ENCODE assay signal across 10 mouse cellular contexts in the genomic region with DNA sequence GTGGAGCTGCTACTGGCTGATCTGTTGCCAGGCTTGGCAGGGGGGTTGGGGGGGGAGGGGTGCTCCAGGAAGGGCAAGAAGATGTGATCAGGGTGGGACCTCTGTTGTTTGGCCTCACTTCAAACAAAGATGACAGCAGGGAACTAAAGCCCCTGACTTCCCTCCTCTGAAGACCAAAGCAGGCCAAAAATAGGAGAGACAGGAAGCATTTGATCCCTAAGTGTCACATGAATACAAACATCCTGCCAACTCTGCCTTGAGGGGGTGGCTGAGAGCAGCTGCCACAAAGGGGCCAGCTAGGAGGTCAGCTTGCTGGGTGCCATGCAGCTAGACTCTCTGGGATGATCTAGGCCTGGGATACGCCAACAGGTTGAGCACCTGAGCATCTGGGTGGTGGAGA. TPM values are rescaled to one million over a fixed set of nuclear protein-coding genes. Genes with fewer than 3 reads are reported as not detected.
DNase-seq lines count a peak whose midpoint lies in the region; ATAC-seq and TF ChIP-seq lines count a peak whose summit lies in the region.
"Had no signal": no experiment of that assay in that cellular context is flagged by ENCODE, and none has a peak within 500 bp of the region (broad histone marks: within the 10 kb centered on the region; RNA-seq: fewer than 3 reads in every experiment).

No protein-coding gene starts in this region.

- WGBS in spleen, adult 2 months = 74% methylated on average over 1 of the region's 1 CpGs
- 100% methylated on average over 1 of the region's 1 CpGs for WGBS in heart, embryonic 14.5 days
- 56% methylated on average over 1 of the region's 1 CpGs for WGBS in liver, embryonic 11.5 days
- 71% methylated on average over 1 of the region's 1 CpGs for WGBS in forebrain, embryonic 11.5 days

- H3K27ac ChIP-seq in spleen, adult 2 months (ENCODE audit: insufficient read depth, low read length) = peak overlapping the region; percentile 1; the same call in 1 of the 2 replicates
- H3K27ac ChIP-seq in heart, embryonic 14.5 days (replicated peaks in 1 of 2; ENCODE audit: control insufficient read depth in 1 of 2, insufficient read depth in 1 of 2, low read depth in 2 of 2, low read length in 2 of 2) = 0 out of 4 replicates have a peak overlapping the region, but pooled peaks of 1 of the 2 experiments have one; percentile 7
- peak overlapping the region; percentile 59 for H3K27ac ChIP-seq in liver, embryonic 11.5 days (ENCODE audit: low read depth, low read length)
- H3K27ac ChIP-seq in forebrain, embryonic 11.5 days (ENCODE audit: low read depth, low read length) = no peak overlapping the region
- H3K27ac ChIP-seq: midbrain, embryonic 10.5 days; stomach, embryonic 15.5 days had no signal

- no peak for TF ChIP-seq CTCF in spleen, adult 2 months (IDR thresholded peaks at IDR 0.05; ENCODE audit: extremely low read depth, insufficient read depth, insufficient read length, insufficient replicate concordance)

- TF ChIP-seq POLR2A in spleen, adult 2 months (IDR thresholded peaks at IDR 0.05; ENCODE audit: low read depth, low read length) = no peak

- H3K4me2 ChIP-seq in heart, embryonic 14.5 days (ENCODE audit: low read length) = no peak overlapping the region
- H3K4me2 ChIP-seq in liver, embryonic 11.5 days = no peak overlapping the region
- H3K4me2 ChIP-seq in forebrain, embryonic 11.5 days (ENCODE audit: low read depth, low read length, severe bottlenecking) = no peak overlapping the region
- H3K4me2 ChIP-seq: stomach, embryonic 15.5 days had no signal

- DNase-seq in spleen, adult 2 months (ENCODE audit: low read depth in 1 of 2, low spot score in 2 of 2) = no peak
- no peak for DNase-seq in spleen, postnatal 10 days (ENCODE audit: low spot score in 2 of 2)
- no peak for DNase-seq in liver, embryonic 11.5 days (ENCODE audit: low spot score)
- peak; percentile 31 for DNase-seq in skeletal muscle tissue, adult 2 months (ENCODE audit: low read depth, low spot score)
- no peak for DNase-seq in MN1 (ENCODE audit: low spot score)
- no peak for DNase-seq in forebrain, embryonic 11.5 days (ENCODE audit: low spot score)
- DNase-seq: cerebellum, adult 9-10 months had no signal

- no peaks in the 10 kb centered on the region for H3K27me3 ChIP-seq in spleen, adult 2 months (ENCODE audit: control insufficient read depth, insufficient read depth, low read length)
- peaks cover 18% of the 10 kb centered on the region for H3K27me3 ChIP-seq in heart, embryonic 14.5 days (ENCODE audit: control insufficient read depth, insufficient read depth, low read length)
- no peaks in the 10 kb centered on the region for H3K27me3 ChIP-seq in liver, embryonic 11.5 days (replicated peaks; ENCODE audit: control insufficient read depth, insufficient read depth, low read length)
- H3K27me3 ChIP-seq in forebrain, embryonic 11.5 days (ENCODE audit: control insufficient read depth, insufficient read depth, low read length) = no peaks in the 10 kb centered on the region
- H3K27me3 ChIP-seq: stomach, embryonic 15.5 days had no signal

- peak; percentile 11; the same call in 1 of the 2 replicates for ATAC-seq in heart, embryonic 14.5 days (ENCODE audit: insufficient number of reproducible peaks, insufficient read depth, low FRiP score, low read depth)
- ATAC-seq in liver, embryonic 11.5 days (replicated peaks; ENCODE audit: low FRiP score) = 0 out of 2 replicates have a peak, but pooled peaks have one; percentile 15
- ATAC-seq in forebrain, embryonic 11.5 days (replicated peaks; ENCODE audit: low FRiP score) = no peak

- H3K36me3 ChIP-seq in spleen, adult 2 months (ENCODE audit: control insufficient read depth, insufficient read depth, low read length) = no peaks in the 10 kb centered on the region
- no peaks in the 10 kb centered on the region for H3K36me3 ChIP-seq in heart, embryonic 14.5 days (ENCODE audit: control insufficient read depth, insufficient read depth, low read length)
- no peaks in the 10 kb centered on the region for H3K36me3 ChIP-seq in liver, embryonic 11.5 days (ENCODE audit: control insufficient read depth, insufficient read depth, low read length)
- H3K36me3 ChIP-seq in forebrain, embryonic 11.5 days (ENCODE audit: control insufficient read depth, insufficient read depth, low read length) = no peaks in the 10 kb centered on the region
- H3K36me3 ChIP-seq: midbrain, embryonic 10.5 days; stomach, embryonic 15.5 days had no signal

- no peak overlapping the region for H3K9ac ChIP-seq in heart, embryonic 14.5 days (ENCODE audit: low read length)
- H3K9ac ChIP-seq in liver, embryonic 11.5 days (ENCODE audit: low read depth, low read length) = peak overlapping the region; percentile 15; the same call in 1 of the 2 replicates
- H3K9ac ChIP-seq in forebrain, embryonic 11.5 days (ENCODE audit: low read length) = no peak overlapping the region
- H3K9ac ChIP-seq: stomach, embryonic 15.5 days had no signal

- no peak overlapping the region for H3K4me3 ChIP-seq in spleen, adult 2 months (ENCODE audit: extremely low read depth, insufficient read depth, insufficient read length)
- H3K4me3 ChIP-seq in heart, embryonic 14.5 days (ENCODE audit: control insufficient read depth in 1 of 2, insufficient read depth in 1 of 2, low read depth in 1 of 2, low read length in 2 of 2) = no peak overlapping the region
- H3K4me3 ChIP-seq in liver, embryonic 11.5 days (ENCODE audit: low read depth, low read length) = no peak overlapping the region
- H3K4me3 ChIP-seq in forebrain, embryonic 11.5 days (ENCODE audit: low read depth, low read length) = no peak overlapping the region
- H3K4me3 ChIP-seq: midbrain, embryonic 10.5 days; stomach, embryonic 15.5 days had no signal

- peaks cover 23% of the 10 kb centered on the region for H3K4me1 ChIP-seq in spleen, adult 2 months (ENCODE audit: control insufficient read depth, insufficient read depth, insufficient read length)
- peaks cover 23 to 25% of the 10 kb centered on the region in 2 experiments for H3K4me1 ChIP-seq in heart, embryonic 14.5 days (ENCODE audit: control insufficient read depth in 2 of 2, insufficient read depth in 2 of 2, low read length in 2 of 2)
- H3K4me1 ChIP-seq in liver, embryonic 11.5 days (replicated peaks; ENCODE audit: control insufficient read depth, insufficient read depth, low read length) = peaks cover 55% of the 10 kb centered on the region
- H3K4me1 ChIP-seq in forebrain, embryonic 11.5 days (replicated peaks; ENCODE audit: control insufficient read depth, insufficient read depth, low read length) = peaks cover 6% of the 10 kb centered on the region; the same call in 1 of the 2 replicates

- H3K9me3 ChIP-seq in heart, embryonic 14.5 days (ENCODE audit: control insufficient read depth, low read length) = no peaks in the 10 kb centered on the region
- no peaks in the 10 kb centered on the region for H3K9me3 ChIP-seq in liver, embryonic 11.5 days (ENCODE audit: control insufficient read depth, low read length)
- no peaks in the 10 kb centered on the region for H3K9me3 ChIP-seq in forebrain, embryonic 11.5 days (ENCODE audit: control insufficient read depth, low read length)
- H3K9me3 ChIP-seq: midbrain, embryonic 10.5 days; stomach, embryonic 15.5 days had no signal

RNA-seq across cellular contexts. Expression of gene Lmo2, which starts 56.3 kb away (rescaled TPM):
- 91.1 and 97.7 TPM in 2 replicates for polyA plus RNA-seq in spleen, adult 2 months (2012; rRNA removed)
- 21.9 and 23.7 TPM in 2 replicates for polyA plus RNA-seq in heart, embryonic 14.5 days (2014; fragmentation: Nextera tagmentation; extraction: Ambion mirVana)
- 185 and 191 TPM in 2 replicates for polyA plus RNA-seq in liver, embryonic 11.5 days (2014; fragmentation: Nextera tagmentation; extraction: Ambion mirVana)
- 41.0 and 41.9 TPM in 2 replicates for polyA plus RNA-seq in forebrain, embryonic 11.5 days (2014; fragmentation: Nextera tagmentation; extraction: Ambion mirVana)
